Mouse (Mus musculus) retina, postnatal 1 day (tissue): ENCODE results near the gene Fanca.
"Not testable (repeated sequence)": the region's sequence is repeated elsewhere in the genome, so short reads cannot be mapped to it uniquely, and the experiment has no call there.

Source experiments
- DNase-seq: peaks from one replicate; pipeline ENCODE4 v3.0.0-alpha.2; 2012

Gene Fanca

GRCm38 (mm10) chr8:123257593-123257992 is 60.8 kb downstream of the Fanca start:
- not testable (repeated sequence) for DNase-seq

DNA sequence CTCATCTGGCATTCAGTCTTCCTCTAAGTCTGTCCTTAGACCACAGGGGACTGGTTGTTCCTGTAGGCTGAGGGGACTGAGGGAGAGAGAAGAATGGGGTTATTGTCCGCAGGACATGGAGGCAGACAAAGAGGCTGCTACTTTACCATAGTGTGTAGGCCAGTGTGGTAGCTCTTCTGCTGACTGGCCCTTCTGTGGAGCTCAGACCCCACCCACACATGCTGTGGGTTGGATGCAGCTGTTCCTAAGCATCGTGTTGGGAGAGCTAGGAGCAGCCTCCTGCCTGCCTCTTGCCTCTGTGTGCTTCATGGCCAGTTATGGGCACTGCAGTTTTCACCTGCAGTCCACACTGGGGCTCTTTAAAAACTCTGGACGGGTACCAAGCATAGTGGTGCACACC is 61.3 kb downstream of the Fanca start:
- DNase-seq = no peak

DNA sequence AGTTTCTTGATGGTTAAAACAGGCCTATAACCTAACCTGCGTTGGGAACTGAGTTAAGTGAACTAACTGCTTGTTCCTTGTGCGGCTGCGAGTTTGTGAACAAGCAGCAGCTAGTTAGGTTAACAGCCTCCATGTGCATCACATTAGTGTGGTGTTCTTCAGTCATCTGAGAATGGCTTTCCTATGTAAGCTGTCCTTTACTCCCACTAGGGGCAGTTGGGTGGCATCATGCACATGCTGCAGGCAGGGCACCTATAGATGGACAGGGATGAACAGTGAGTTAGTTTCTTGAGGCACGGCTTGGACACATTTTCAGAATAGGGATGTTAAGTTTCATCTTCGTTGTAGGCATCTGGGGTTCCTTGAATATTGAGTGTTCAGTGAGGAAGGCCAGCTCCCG is 63.2 kb downstream of the Fanca start:
- no peak for DNase-seq

DNA sequence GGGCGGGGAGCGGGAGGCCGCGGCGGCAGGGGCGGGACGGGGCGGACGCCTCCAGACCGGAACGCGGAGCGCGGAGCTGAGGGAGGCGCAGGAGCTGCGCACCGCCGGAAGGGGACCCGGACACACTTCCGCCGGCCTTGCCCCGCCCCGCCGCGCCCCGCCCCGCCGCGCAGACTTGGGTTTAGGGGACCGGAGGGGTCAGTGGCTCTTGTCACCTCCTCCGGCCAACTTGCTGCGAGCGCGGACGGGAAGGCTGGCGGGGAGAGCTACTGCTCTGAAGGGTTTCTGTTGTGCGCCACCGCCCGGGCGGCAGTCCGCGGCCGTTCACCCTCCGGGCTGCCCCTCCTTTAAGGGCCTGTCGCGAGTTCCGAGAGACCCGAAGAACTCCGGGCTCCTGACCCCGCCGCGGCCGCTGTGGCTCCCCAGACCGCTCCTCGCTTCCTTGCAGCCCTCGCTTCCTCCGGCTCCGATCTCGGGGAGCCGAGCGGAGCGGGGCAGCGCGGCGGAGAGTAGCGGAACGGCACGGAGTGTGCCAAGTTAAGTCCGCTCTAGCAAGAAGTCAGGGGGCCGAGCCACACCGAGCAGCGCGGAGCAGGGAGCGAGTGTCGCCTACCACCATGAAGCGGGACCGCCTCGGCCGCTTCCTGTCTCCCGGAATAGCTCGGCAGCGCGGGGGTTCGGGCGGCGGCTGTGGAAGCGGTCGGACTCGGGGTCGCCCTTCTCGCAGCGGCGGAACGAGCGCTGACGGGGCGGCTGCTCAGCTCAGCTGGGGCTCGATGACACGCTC is 64.1 kb downstream of the Fanca start, which contains the start of the genes Zfp276 and Vps9d1:
Gene Zfp276 (plus strand): TSS at position 97 of the 787 bp plus-strand sequence.
Gene Vps9d1 (minus strand): TSS at position 250 of the 787 bp plus-strand sequence.
- peak; percentile 89 for DNase-seq

DNA sequence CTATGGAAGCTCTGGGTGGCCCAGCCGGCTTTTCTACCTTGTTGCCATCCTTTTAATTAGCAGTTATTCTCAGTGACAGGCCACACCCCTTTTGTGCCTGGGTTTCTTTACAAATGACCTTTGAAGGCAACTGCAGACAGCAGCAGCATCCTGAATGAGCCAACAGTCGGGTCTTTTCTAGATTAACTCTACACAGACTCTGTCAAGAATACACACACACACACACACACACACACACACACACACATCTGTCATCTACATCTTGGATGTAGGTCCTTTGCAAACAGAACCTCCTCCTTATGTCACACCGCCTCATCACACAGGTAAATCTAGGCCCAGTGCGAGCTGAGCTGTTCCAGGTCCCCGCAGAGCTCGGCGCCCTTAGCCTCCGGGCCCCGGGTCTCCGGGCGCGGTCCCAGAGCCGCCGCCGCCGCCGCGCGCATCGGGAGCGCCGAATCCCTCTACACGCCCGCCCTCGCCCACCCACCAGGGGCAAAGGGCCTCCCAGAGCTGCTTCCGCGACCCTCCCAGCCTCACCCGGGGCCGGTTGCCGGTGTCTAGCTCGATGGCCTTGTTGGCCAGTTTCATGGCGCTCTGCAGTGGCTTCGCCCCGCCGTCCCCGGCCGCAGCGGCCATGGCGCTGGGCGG is 64.8 kb downstream of the Fanca start:
- DNase-seq = no peak

- DNase-seq = no peak
Observed at GRCm38 (mm10) chr8:123252925-123253324, 65.5 kb downstream of the Fanca start.

- no peak for DNase-seq
Observed at GRCm38 (mm10) chr8:123250940-123251339, 67.4 kb downstream of the Fanca start.

DNA sequence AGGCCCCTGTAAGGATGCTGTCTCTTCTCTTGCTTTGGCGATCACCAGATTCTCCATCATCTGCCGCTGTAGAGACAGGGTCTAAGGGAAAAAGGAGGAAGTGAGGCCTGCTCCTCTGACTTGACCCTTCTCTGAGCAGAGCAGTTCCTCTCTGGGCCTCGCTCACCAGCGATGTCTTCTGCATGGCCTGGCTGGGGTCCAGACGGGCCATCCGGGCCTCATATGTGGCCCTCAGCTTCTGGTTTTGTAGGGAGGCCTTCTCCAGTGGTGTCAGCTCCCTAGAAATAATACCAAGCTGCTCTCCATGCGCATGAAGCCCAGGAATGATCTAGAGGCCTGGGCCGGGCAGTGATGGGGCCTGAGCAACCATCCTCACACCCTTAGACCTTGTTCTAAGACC is 69.8 kb downstream of the Fanca start:
- DNase-seq = no peak

GRCm38 (mm10) chr8:123247748-123248147 is 70.6 kb downstream of the Fanca start:
- no peak for DNase-seq

GRCm38 (mm10) chr8:123245543-123245942 is 72.8 kb downstream of the Fanca start:
- no peak for DNase-seq

DNA sequence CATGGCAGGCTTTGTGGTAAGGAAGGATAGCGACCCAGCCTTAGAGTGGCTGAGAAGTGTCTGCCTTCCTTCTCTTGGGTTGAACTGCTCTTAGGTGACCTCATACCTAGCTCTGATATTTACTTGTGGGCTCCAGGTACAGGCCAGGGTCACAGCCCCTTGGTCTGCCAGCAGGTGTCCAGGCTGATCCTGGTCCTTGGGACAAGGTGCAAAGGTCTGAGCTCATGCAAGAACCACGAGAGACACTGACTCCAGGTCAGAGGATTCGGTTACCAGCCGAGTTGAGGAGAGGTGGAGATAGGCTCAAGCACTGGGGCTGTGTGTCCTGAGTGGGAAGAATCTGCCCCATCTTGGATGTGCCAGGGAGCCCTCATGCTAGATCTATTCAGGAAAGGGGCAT is 74.0 kb downstream of the Fanca start:
- DNase-seq = no peak

GRCm38 (mm10) chr8:123243053-123243452 is 75.3 kb downstream of the Fanca start:
- no peak for DNase-seq

GRCm38 (mm10) chr8:123242107-123242923 is 76.1 kb downstream of the Fanca start:
- DNase-seq = no peak

- no peak for DNase-seq
Observed at GRCm38 (mm10) chr8:123239398-123239797, 79.0 kb downstream of the Fanca start.

DNA sequence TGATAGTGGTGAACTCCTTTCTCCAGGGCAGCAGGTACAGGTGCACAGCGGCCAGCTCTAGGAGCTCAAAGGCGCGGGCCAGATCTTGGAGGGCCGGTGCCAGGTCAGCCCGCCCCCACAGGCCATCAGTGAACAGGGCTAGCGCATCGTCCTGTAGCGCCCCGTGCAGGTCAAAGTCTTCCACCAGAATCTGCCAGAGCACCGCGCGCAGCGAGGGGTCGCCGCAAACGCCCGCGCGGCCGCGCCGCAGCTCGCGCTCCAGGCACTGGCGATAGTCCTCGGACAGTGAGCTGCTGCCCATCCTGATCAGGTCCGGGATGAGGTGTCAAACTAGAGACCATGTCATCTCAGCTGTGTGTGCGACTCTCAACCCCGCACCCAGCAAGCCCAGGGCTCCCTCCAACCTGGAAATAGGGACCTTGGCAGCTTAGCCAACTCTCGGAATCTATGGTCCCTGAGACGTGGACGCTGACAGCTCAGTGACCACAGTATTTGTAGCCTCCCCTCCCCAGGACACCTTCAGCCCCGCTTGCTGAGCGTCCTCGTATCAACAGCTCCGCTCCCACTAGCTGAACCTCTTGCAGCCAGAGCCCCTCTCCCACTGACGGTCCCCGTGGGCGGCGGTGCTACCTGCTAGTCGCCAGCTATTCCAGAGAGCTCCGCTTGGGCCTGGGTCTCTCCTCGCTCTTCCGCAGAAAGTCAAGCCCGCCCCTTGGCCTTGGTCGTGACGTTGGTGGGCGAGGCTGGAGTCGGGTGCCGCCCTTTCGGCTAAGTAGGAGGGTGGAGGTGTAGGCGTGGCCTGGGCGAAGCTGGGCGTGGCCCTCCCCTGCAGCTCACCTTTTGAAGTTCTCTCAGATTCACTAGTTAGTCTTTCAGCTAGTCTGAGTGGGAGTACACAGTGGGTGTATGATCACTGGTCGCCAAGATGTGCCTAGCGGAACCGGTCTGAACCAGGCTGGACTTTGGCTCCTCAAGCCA is 82.6 kb downstream of the Fanca start, which contains the start of gene Spata2l:
Gene Spata2l (minus strand): TSS at position 714 of the 978 bp plus-strand sequence.
- peak; percentile 89 for DNase-seq

- peak; percentile 44 for DNase-seq
Observed at GRCm38 (mm10) chr8:123234918-123235519, 83.4 kb downstream of the Fanca start.

- DNase-seq = no peak
Observed at GRCm38 (mm10) chr8:123233760-123234159, 84.6 kb downstream of the Fanca start.

- DNase-seq = peak; percentile 36
Observed at GRCm38 (mm10) chr8:123233300-123233699, 85.1 kb downstream of the Fanca start.

- no peak for DNase-seq
Observed at GRCm38 (mm10) chr8:123232553-123232952, 85.8 kb downstream of the Fanca start.

- DNase-seq = peak; percentile 67
Observed at GRCm38 (mm10) chr8:123231742-123232141, 86.6 kb downstream of the Fanca start.

DNA sequence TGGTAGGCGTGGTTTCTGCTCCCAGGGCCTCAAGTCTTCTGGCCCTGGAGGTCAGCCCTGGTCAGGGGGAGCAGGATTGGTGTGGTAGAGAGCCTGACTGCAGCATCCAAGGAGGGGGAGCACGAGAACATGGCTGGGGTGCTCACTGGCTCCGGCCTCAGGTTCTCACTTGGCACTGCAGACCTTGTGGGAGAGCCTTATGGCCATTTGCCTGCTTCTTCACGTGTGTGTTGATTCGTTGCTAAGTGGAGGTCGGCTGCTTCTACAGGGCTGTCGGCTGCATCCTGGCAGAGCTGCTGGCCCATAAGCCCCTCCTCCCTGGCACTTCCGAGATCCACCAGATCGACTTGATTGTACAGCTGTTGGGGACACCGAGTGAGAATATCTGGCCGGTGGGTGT is 88.0 kb downstream of the Fanca start:
- not testable (repeated sequence) for DNase-seq

DNA sequence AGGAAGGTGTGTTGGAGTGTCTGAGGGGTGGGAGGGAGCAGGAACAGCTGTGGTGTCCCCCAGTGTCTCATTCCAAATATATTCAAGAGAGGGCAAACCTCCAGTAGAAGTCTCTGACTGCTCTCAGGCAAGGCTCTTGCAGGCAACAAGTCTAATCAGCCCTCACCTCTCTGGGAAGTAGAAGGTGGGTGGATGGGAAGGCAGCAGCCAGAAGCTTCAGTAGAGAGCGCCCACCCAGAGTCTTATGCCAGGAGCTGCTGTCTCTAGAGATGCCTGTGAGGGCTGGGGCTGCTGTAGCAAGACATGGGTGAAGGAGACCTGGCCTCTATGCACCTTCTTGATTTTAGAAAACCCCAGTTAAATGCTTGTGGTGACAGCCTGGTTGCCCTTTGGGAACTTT is 90.0 kb downstream of the Fanca start:
- no peak for DNase-seq
